Mouse (Mus musculus) cerebellum, adult 8-10 months (tissue): ENCODE data around the gene Cog1.

Experiments
- DNase-seq: peaks from one replicate; pipeline ENCODE4 v3.0.0; 2022

Gene Cog1

GRCm38 (mm10) chr11:113648690-113649352, at the start of gene Cog1:
TSS of gene Cog1 (plus strand) at chr11:113649169.
- DNase-seq = no peak

GRCm38 (mm10) chr11:113600526-113601245, 48.3 kb upstream of the Cog1 start:
- DNase-seq = peak; percentile 35

- DNase-seq = no peak
These were observed 47.2 kb upstream of the Cog1 start for GRCm38 (mm10) chr11:113601616-113602343.

- no peak for DNase-seq
These were observed 41.4 kb upstream of the Cog1 start for GRCm38 (mm10) chr11:113607556-113607955.

GRCm38 (mm10) chr11:113609581-113609980, 39.4 kb upstream of the Cog1 start:
- no peak for DNase-seq

GRCm38 (mm10) chr11:113610266-113610665, 38.7 kb upstream of the Cog1 start:
- DNase-seq = no peak

- DNase-seq = no peak
These were observed 37.8 kb upstream of the Cog1 start for GRCm38 (mm10) chr11:113611112-113611646.

GRCm38 (mm10) chr11:113611664-113612611, 37.0 kb upstream of the Cog1 start:
- DNase-seq = no peak

GRCm38 (mm10) chr11:113614476-113614875, 34.5 kb upstream of the Cog1 start:
- DNase-seq = no peak

GRCm38 (mm10) chr11:113617132-113617911, 31.6 kb upstream of the Cog1 start:
- peak; percentile 61 for DNase-seq

GRCm38 (mm10) chr11:113618303-113618671, 30.7 kb upstream of the Cog1 start:
- DNase-seq = no peak

GRCm38 (mm10) chr11:113618672-113619419, 30.1 kb upstream of the Cog1 start, which contains the start of gene Sstr2:
TSS of gene Sstr2 (plus strand) at chr11:113619342.
- DNase-seq = peak; percentile 41

- DNase-seq = no peak
These were observed 29.4 kb upstream of the Cog1 start for GRCm38 (mm10) chr11:113619420-113620080.

GRCm38 (mm10) chr11:113621001-113621400, 28.0 kb upstream of the Cog1 start:
- no peak for DNase-seq

- no peak for DNase-seq
These were observed 26.9 kb upstream of the Cog1 start for GRCm38 (mm10) chr11:113622028-113622427.

- no peak for DNase-seq
These were observed 23.5 kb upstream of the Cog1 start for GRCm38 (mm10) chr11:113625437-113625836.

GRCm38 (mm10) chr11:113627785-113628184, 21.2 kb upstream of the Cog1 start:
- no peak for DNase-seq

GRCm38 (mm10) chr11:113630642-113631041, 18.3 kb upstream of the Cog1 start:
- DNase-seq = no peak

GRCm38 (mm10) chr11:113631302-113631701, 17.7 kb upstream of the Cog1 start:
- no peak for DNase-seq

- no peak for DNase-seq
These were observed 17.1 kb upstream of the Cog1 start for GRCm38 (mm10) chr11:113631862-113632261.
